Mouse (Mus musculus) cortical plate, adult 2 months (tissue): ENCODE measurements around the gene Dcst2.

ENCODE experiments used
- CTCF ChIP-seq: fragments of 200-500 bp; IDR thresholded peaks from 2 replicates; pipeline ENCODE4 v1.5.1; 2011; ENCODE audit warnings: mild to moderate bottlenecking, control low read depth, low read length; ENCODE audit not compliant: insufficient read depth; ENCODE audit errors: extremely low read depth
- POLR2A ChIP-seq: fragments of 200-500 bp; IDR thresholded peaks from 2 replicates; pipeline ENCODE4 v1.6.1; 2011; ENCODE audit warnings: mild to moderate bottlenecking, low read length, control low read depth; ENCODE audit not compliant: insufficient read depth; ENCODE audit errors: extremely low read depth

- TF ChIP-seq CTCF (no peak), POLR2A (no peak)
Observed at GRCm38 (mm10) chr3:89361675-89362074, at the start of gene Dcst2.
